Mouse (Mus musculus) left cerebral cortex, adult 6 months (tissue): ENCODE data around the gene Pirt. TPM values are rescaled to one million over a fixed set of nuclear protein-coding genes. Genes with fewer than 3 reads are reported as not detected.

Source experiments
- long read RNA-seq, 2 experiments: library from polyadenylated mRNA; unstranded; transcript quantifications; one replicate each; pipeline ENCODE4 v2.0.0; 2019 to 2020
- polyA plus RNA-seq: library from polyadenylated mRNA; unstranded; fragments of <200 nt; fragmentation: Nextera tagmentation; gene quantifications from 2 replicates; pipeline ENCODE4 v1.2.3, GENCODE M21; 2021

The Pirt gene
- polyA plus RNA-seq: 0.08 and 0.09 TPM in 2 replicates
- long read RNA-seq, experiment 1, full-length matches to known transcripts: 1 of 1 reads
- long read RNA-seq, experiment 1, partial matches to known transcripts: 0 of 1 reads
- long read RNA-seq, experiment 1, other reads (novel, unspliced or antisense): 0 of 1 reads
- long read RNA-seq, experiment 2: 0 reads

DNA sequence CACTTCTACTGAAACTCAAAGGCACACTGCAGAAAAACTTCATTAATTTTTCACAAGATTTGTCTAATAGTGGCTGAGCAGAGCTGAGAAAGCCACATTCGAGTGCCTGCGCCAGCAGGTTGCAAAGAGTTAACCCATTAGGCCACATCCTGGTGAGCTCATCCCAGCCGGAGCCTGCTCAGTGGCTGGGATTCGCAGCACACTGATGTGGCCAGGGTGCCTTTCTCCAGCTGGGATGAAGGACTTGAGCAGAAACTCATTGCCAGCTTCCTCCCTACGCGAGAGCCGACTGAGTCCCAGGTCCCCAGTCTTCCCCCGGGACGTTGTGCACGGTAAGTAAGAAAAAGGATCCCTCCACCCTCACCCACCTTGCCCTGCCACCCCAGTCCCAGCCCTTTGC, at the start of gene Pirt:
Gene Pirt, plus strand, starts transcription at position 171 of the 400 bp plus-strand sequence.

DNA sequence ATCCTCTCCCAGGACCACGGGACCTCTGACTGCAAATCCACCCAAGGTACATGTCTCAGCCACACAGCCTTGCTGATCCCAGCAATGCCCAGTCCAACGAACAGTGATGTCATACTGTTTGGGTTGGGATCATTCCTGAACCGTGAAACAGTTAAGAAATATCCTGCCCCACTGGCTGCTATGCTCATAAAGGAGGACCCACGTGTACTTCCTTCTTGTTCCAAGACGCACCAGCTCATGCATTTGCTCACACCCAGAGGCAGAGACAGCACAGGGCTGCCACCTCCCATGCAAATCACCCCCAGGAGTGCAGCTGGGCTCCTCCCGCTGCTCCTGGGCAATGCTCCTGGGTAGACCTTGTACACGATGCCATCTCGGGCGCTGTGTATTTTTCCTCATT, 44.5 kb downstream of the Pirt start, which contains the start of gene Tmem238l:
Gene Tmem238l, plus strand, starts transcription at position 336 of the 400 bp plus-strand sequence.

Other genes with a start within 250 kb of the Pirt start
- gene Tmem238l, start 44.7 kb downstream of the Pirt start, polyA plus RNA-seq: not detected in 2 replicates
- gene Tmem220, start 113.2 kb downstream of the Pirt start, polyA plus RNA-seq: 1.8 and 2.5 TPM in 2 replicates
- 26.8 and 31.4 TPM in 2 replicates for gene Adprm, start 140.6 kb downstream of the Pirt start, polyA plus RNA-seq
- gene Sco1, start 140.7 kb downstream of the Pirt start, polyA plus RNA-seq: 3.0 and 4.8 TPM in 2 replicates
- gene Myh3, start 166.3 kb downstream of the Pirt start, polyA plus RNA-seq: 0.95 and 1.4 TPM in 2 replicates